Comparison of ENCODE assay signal across 8 mouse cellular contexts in genomic region chr11:100574188-100574587, GRCm38 (mm10). TPM values are rescaled to one million over a fixed set of nuclear protein-coding genes. Genes with fewer than 3 reads are reported as not detected.
DNase-seq lines count a peak whose midpoint lies in the region; ATAC-seq and TF ChIP-seq lines count a peak whose summit lies in the region.

No protein-coding gene starts in this region.

- H3K9me3 ChIP-seq in heart, embryonic 14.5 days (ENCODE audit: control insufficient read depth, low read length), result no peaks in the 10 kb centered on the region
- H3K9me3 ChIP-seq in forebrain, embryonic 13.5 days (replicated peaks), result no peaks in the 10 kb centered on the region
- no peaks in the 10 kb centered on the region for H3K9me3 ChIP-seq in liver, postnatal 0 days (ENCODE audit: low read length)

- H3K4me3 ChIP-seq in heart, embryonic 14.5 days (ENCODE audit: control insufficient read depth in 1 of 2, insufficient read depth in 1 of 2, low read depth in 1 of 2, low read length in 2 of 2), result peak overlapping the region in 1 of 2 experiments; percentile 77; a peak in 1 of 4 replicates
- peak overlapping the region; percentile 69 for H3K4me3 ChIP-seq in forebrain, embryonic 13.5 days
- peak overlapping the region; percentile 74 for H3K4me3 ChIP-seq in liver, postnatal 0 days (ENCODE audit: low read depth, low read length)

- peaks cover 13 to 16% of the 10 kb centered on the region in 2 experiments for H3K4me1 ChIP-seq in heart, embryonic 14.5 days (ENCODE audit: control insufficient read depth in 2 of 2, insufficient read depth in 2 of 2, low read length in 2 of 2)
- H3K4me1 ChIP-seq in forebrain, embryonic 13.5 days, result peaks cover 22% of the 10 kb centered on the region
- H3K4me1 ChIP-seq in liver, postnatal 0 days (ENCODE audit: insufficient read depth), result peaks cover 19% of the 10 kb centered on the region

- no peak for TF ChIP-seq EP300 in liver, postnatal 0 days (IDR thresholded peaks at IDR 0.05; ENCODE audit: low read depth)

- H3K9ac ChIP-seq in heart, embryonic 14.5 days (ENCODE audit: low read length), result peak overlapping the region; percentile 80; the same call in 1 of the 2 replicates
- no peak overlapping the region for H3K9ac ChIP-seq in forebrain, embryonic 13.5 days
- H3K9ac ChIP-seq in liver, postnatal 0 days (replicated peaks), result peak overlapping the region; percentile 63

- no peak for TF ChIP-seq CTCF in liver, postnatal 0 days (IDR thresholded peaks at IDR 0.05; ENCODE audit: low read depth)

- ATAC-seq in heart, embryonic 14.5 days (ENCODE audit: insufficient number of reproducible peaks, insufficient read depth, low FRiP score, low read depth), result no peak
- ATAC-seq in CD4-positive, CD25-positive, alpha-beta regulatory T cell, adult 4 months, result peak; percentile 77
- no peak for ATAC-seq in forebrain, embryonic 13.5 days
- ATAC-seq in liver, postnatal 0 days, result no peak

- 80% methylated on average over 3 of the region's 3 CpGs for WGBS in heart, embryonic 14.5 days
- 95% methylated on average over 3 of the region's 3 CpGs for WGBS in forebrain, embryonic 13.5 days
- 58% methylated on average over 3 of the region's 3 CpGs for WGBS in liver, postnatal 0 days (ENCODE audit: insufficient replicate concordance)

- H3K27ac ChIP-seq in heart, embryonic 14.5 days (replicated peaks in 1 of 2; ENCODE audit: control insufficient read depth in 1 of 2, insufficient read depth in 1 of 2, low read depth in 2 of 2, low read length in 2 of 2), result peak overlapping the region in 1 of 2 experiments; percentile 55; a peak in 1 of 4 replicates
- H3K27ac ChIP-seq in forebrain, embryonic 13.5 days, result no peak overlapping the region
- peak overlapping the region; percentile 75; the same call in 1 of the 2 replicates for H3K27ac ChIP-seq in liver, postnatal 0 days (ENCODE audit: low read depth)

- DNase-seq in heart, postnatal 25 days (ENCODE audit: low spot score), result no peak
- no peak for DNase-seq in liver, postnatal 0 days
- no peak for DNase-seq in frontal cortex, postnatal 10 days (ENCODE audit: low spot score in 2 of 2)
- DNase-seq in cerebellum, adult 11-12 months, result no peak
- no peak for DNase-seq in left cerebral cortex, adult 11 months (ENCODE audit: low spot score)

- peak overlapping the region; percentile 72 for H3K4me2 ChIP-seq in heart, embryonic 14.5 days (ENCODE audit: low read length)
- H3K4me2 ChIP-seq in forebrain, embryonic 13.5 days, result peak overlapping the region; percentile 80
- H3K4me2 ChIP-seq in liver, postnatal 0 days (ENCODE audit: low read depth, low read length), result peak overlapping the region; percentile 81

- H3K36me3 ChIP-seq in heart, embryonic 14.5 days (ENCODE audit: control insufficient read depth, insufficient read depth, low read length), result peaks cover 8% of the 10 kb centered on the region
- peaks cover 14% of the 10 kb centered on the region for H3K36me3 ChIP-seq in forebrain, embryonic 13.5 days (ENCODE audit: poor library complexity, severe bottlenecking)
- peaks cover under 1% of the 10 kb centered on the region; the same call in 1 of the 2 replicates for H3K36me3 ChIP-seq in liver, postnatal 0 days (replicated peaks; ENCODE audit: insufficient read depth, low read length)

- H3K27me3 ChIP-seq in heart, embryonic 14.5 days (ENCODE audit: control insufficient read depth, insufficient read depth, low read length), result no peaks in the 10 kb centered on the region
- H3K27me3 ChIP-seq in forebrain, embryonic 13.5 days, result peaks cover 20% of the 10 kb centered on the region
- no peaks in the 10 kb centered on the region for H3K27me3 ChIP-seq in liver, postnatal 0 days (ENCODE audit: insufficient read depth, low read length)

- intact Hi-C loops in heart, postnatal 25 days (cut with DNase I), result loop anchor here (5.0 kb wide), 2 partner anchors 48 to 188 kb away; partner anchors contain the start of genes Dnajc7 and Hcrt

RNA-seq across cellular contexts. Expression of gene Cnp, which starts 0.5 kb away (rescaled TPM):
- polyA plus RNA-seq in heart, embryonic 14.5 days (2014; fragmentation: Nextera tagmentation; extraction: Ambion mirVana), result 19.2 and 20.8 TPM in 2 replicates
- total RNA-seq in heart, postnatal 25 days (2021), result 1 to 10 TPM; 5.4 to 7.3 TPM
- polyA plus RNA-seq in CD4-positive, CD25-positive, alpha-beta regulatory T cell, adult 4 months (2017; shearing (Covaris generic)), result 100 to 1,000 TPM; 185 to 348 TPM
- 20.1 and 20.8 TPM in 2 replicates for polyA plus RNA-seq in forebrain, embryonic 13.5 days (2015; fragmentation: Nextera tagmentation; extraction: Ambion mirVana)
- polyA plus RNA-seq in liver, postnatal 0 days (2015; fragmentation: Nextera tagmentation; extraction: Ambion mirVana), result 20.2 and 21.9 TPM in 2 replicates

RNA-seq across cellular contexts. Expression of gene Ttc25, which starts 28.8 kb away (rescaled TPM):
- 0.13 and 1.0 TPM in 2 replicates for polyA plus RNA-seq in heart, embryonic 14.5 days (2014; fragmentation: Nextera tagmentation; extraction: Ambion mirVana)
- under 1 TPM; 0.20 to 0.31 TPM for total RNA-seq in heart, postnatal 25 days (2021)
- polyA plus RNA-seq in CD4-positive, CD25-positive, alpha-beta regulatory T cell, adult 4 months (2017; shearing (Covaris generic)), result under 1 TPM in 1 of 2 experiments, not detected in 1; 0.24 TPM
- 1.6 and 1.9 TPM in 2 replicates for polyA plus RNA-seq in forebrain, embryonic 13.5 days (2015; fragmentation: Nextera tagmentation; extraction: Ambion mirVana)
- polyA plus RNA-seq in liver, postnatal 0 days (2015; fragmentation: Nextera tagmentation; extraction: Ambion mirVana), result 0.11 and 0.22 TPM in 2 replicates

RNA-seq across cellular contexts. Expression of gene Nkiras2, which starts 44.9 kb away (rescaled TPM):
- polyA plus RNA-seq in heart, embryonic 14.5 days (2014; fragmentation: Nextera tagmentation; extraction: Ambion mirVana), result 76.6 and 81.1 TPM in 2 replicates
- 10 to 100 TPM; 57.3 to 58.0 TPM for total RNA-seq in heart, postnatal 25 days (2021)
- 10 to 100 TPM; 27.1 to 30.3 TPM for polyA plus RNA-seq in CD4-positive, CD25-positive, alpha-beta regulatory T cell, adult 4 months (2017; shearing (Covaris generic))
- polyA plus RNA-seq in forebrain, embryonic 13.5 days (2015; fragmentation: Nextera tagmentation; extraction: Ambion mirVana), result 94.7 and 101 TPM in 2 replicates
- polyA plus RNA-seq in liver, postnatal 0 days (2015; fragmentation: Nextera tagmentation; extraction: Ambion mirVana), result 18.3 and 19.2 TPM in 2 replicates

RNA-seq across cellular contexts. Expression of gene Dnajc7, which starts 45.8 kb away (rescaled TPM):
- polyA plus RNA-seq in heart, embryonic 14.5 days (2014; fragmentation: Nextera tagmentation; extraction: Ambion mirVana), result 66.4 and 69.6 TPM in 2 replicates
- total RNA-seq in heart, postnatal 25 days (2021), result 100 to 1,000 TPM; 121 to 124 TPM
- polyA plus RNA-seq in CD4-positive, CD25-positive, alpha-beta regulatory T cell, adult 4 months (2017; shearing (Covaris generic)), result 100 to 1,000 TPM; 426 to 510 TPM
- 283 and 285 TPM in 2 replicates for polyA plus RNA-seq in forebrain, embryonic 13.5 days (2015; fragmentation: Nextera tagmentation; extraction: Ambion mirVana)
- 45.1 and 49.1 TPM in 2 replicates for polyA plus RNA-seq in liver, postnatal 0 days (2015; fragmentation: Nextera tagmentation; extraction: Ambion mirVana)

RNA-seq across cellular contexts. Expression of gene Acly, which starts 46.4 kb away (rescaled TPM):
- polyA plus RNA-seq in heart, embryonic 14.5 days (2014; fragmentation: Nextera tagmentation; extraction: Ambion mirVana), result 51.6 and 54.0 TPM in 2 replicates
- total RNA-seq in heart, postnatal 25 days (2021), result 10 to 100 TPM; 31.6 to 41.6 TPM
- polyA plus RNA-seq in CD4-positive, CD25-positive, alpha-beta regulatory T cell, adult 4 months (2017; shearing (Covaris generic)), result 100 to 1,000 TPM; 102 to 153 TPM
- 251 and 271 TPM in 2 replicates for polyA plus RNA-seq in forebrain, embryonic 13.5 days (2015; fragmentation: Nextera tagmentation; extraction: Ambion mirVana)
- polyA plus RNA-seq in liver, postnatal 0 days (2015; fragmentation: Nextera tagmentation; extraction: Ambion mirVana), result 24.4 and 29.8 TPM in 2 replicates
